Mouse (Mus musculus): ENCODE data around the gene Asic5.

The Asic5 gene

DNA sequence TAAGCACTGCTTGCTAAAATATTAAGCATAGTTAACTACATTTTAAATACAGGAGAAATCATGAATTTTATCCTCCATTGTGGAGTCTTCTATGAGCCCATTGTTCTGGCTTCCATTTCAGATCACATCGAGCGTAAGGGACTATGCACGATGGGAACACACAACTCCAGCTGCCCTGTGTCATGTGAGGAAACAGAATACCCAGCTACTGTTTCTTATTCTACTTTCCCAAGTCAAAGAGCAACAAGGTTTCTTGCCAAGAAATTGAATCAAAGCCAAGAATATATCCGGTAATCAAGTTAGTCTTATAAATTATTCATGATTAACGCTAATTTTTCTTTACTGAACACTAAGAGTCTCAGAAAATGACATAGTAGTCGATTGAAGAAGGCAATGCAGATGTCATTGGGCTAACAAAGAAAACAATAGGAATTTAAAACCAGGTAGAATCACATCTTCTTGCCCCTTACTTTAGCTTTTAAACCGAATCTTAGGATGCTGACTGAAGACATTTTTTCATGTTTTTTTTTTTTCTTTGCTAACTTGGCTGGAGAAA lies 32.1 kb downstream of the Asic5 start:
- ATAC-seq (ENCODE audit: low TSS enrichment) = no peak

DNA sequence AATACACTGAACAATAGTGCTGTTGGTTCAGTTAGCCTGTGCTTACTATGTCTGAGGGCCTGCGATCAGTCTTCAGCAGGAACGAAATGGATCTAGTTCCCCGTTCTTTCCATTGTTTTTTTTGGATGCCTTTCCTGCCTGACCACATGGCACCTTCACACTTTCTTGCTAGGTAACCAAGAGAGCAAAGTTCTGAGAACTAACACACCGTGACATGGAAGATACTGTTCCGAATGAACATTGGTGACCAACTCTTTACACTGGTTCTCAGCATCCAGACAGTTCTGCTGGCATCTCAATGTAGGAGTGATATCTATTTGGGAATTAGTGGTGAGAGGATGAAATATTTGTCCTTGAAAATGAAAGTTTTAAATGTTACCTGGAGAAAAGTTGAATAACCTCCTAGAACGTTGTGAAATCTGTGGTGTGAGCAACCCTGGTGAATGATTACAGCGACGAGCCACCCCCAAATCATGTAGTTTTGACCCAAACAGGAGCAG lies 40.4 kb downstream of the Asic5 start:
- no peak for ATAC-seq (ENCODE audit: low TSS enrichment)

DNA sequence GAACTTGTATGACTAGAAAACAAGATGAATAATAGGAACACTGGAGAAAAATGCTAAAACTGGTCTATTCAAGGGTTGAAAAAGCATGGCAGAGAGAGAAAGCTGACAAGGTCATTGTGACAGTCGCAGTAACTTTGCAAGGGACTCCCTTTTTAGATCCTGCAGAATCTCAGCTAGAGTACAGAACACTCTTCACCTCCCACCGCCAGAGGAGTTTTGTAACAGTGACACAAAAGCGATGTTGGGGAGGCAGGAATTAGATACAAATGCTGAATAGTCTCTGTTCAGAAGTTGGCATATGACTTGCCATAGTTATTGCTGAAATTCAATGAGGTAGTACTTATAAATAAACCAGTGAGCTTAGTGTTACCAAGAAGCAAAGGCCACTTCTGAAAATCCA lies 41.0 kb downstream of the Asic5 start:
- ATAC-seq (ENCODE audit: low TSS enrichment) = peak; percentile 66

DNA sequence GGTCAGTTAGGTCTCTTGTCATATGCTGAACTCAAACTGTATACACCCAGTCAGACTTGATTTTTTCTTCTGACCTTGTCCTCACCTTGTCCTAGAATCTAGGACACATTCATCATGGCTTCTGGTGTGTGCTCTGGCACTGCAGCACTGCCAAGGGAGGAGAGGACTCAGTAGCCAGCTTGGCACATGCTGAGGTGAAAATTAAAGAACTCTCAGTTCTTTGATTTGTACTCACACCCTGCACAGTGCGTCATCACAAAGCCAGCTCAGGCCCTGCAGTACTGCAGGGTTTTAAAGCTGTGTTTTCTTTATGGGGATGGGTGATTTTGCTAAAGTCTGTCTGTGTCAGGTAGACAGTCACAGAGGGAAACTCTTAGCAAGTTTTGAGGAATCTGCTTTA lies 45.2 kb downstream of the Asic5 start:
- peak; percentile 53 for ATAC-seq (ENCODE audit: low TSS enrichment)

DNA sequence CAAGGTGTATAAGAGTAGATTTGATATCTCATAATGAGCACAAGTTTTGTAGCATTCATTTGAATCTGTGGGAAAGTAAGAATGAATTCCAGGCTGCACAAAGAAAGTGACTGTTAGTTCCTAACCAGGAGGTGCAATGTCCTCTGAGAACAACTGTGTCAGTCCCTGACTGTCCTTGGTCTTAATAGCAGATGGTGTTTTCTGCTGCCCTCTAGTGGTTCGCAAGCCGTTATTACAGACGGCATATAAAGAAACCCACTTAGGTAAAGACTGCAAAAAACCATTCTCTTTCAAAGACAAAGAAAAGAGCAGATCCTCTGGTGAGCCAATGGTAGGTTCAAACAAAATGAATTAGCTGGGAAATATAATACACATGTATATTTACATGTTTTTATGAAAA lies 47.1 kb downstream of the Asic5 start:
- ATAC-seq (ENCODE audit: low TSS enrichment) = peak; percentile 87

DNA sequence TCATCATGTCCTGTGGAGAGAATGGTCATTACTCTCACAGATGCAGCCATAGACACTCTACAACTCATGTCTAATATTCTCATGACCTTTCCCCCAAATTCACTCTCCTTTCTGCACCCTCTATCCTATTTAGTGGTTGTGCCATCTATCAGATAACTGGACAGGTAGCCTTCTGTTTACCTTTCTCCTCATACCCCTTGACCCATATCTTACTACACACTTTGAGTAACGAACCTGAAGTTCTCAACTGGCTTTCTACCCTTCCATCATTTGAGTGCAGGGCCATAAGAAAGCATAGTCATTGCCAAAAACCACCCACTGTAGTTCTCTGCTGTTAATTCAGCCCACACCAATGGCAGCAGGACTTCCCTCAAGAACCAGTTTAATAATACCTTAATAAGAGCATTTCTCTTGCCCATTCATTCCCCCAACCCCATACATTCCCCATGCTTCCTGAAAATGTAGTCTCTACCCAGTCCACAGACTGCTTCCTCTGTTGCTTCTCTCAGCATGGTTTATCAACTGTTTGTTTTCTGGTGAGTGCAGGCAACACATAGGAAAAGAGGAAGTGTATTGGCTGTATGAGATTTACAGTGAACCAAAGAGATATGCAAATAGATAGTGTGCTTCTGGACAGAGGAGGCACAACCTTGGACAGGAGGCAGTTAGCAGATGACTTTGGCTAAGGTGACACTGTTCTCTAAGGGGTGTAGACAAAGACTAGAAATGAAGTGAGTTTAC lies 48.1 kb downstream of the Asic5 start:
- ATAC-seq (ENCODE audit: low TSS enrichment) = no peak

DNA sequence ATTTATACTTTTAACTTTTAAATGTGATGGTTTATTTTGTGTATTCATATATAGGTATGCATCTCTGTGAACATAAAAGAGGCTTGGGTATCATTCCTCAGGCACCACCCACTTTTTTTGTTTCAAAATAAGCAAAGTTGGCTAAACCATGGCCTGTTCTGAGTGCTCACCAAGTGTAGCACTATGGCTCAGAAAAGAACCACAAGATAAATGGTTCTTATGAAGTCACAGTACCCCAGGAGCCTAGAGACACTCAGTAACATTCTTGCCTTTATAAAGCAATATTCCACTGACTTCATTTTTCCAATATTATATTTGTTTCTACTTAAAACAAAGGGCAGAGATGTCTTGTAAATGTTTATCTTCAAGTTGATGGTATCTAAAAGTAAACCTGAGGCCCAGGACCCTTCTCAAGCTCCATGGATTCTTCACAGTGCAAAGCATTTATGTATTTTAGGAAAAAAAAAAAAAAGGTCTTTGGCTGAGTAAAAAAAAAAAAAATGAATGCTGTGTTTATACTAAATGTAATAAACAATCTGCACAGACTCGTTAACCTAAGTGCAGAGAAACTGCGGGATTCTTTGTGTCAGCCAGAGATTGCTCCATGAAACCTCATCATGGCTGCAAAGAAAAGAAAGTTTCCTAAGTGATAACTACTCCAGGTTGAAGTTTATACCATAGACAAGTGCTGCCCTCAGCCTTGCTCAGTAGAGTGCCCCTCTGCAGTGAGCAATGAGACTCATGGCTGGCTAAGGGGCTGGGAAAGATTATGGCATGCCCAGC lies 54.4 kb downstream of the Asic5 start:
- ATAC-seq (ENCODE audit: low TSS enrichment) = no peak

DNA sequence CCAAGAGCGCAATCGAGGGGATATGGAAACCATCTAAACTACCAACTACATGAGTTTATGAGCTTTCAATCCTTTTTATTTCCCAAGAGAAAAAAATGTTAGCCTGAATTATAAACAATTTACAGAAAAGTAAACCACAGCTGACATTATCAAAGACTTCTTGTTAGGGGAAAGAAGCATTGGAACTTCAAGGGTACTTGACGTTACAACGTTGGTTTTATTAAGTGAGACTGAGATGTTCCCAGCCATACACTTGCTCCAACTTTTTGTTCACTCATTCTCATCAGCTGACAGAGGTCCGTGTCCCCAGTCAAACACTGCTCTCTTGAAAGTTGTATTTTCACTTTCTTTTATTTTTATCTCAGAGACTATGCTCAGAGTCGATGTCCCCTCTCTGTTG lies 61.6 kb downstream of the Asic5 start:
- no peak for ATAC-seq (ENCODE audit: low TSS enrichment)

DNA sequence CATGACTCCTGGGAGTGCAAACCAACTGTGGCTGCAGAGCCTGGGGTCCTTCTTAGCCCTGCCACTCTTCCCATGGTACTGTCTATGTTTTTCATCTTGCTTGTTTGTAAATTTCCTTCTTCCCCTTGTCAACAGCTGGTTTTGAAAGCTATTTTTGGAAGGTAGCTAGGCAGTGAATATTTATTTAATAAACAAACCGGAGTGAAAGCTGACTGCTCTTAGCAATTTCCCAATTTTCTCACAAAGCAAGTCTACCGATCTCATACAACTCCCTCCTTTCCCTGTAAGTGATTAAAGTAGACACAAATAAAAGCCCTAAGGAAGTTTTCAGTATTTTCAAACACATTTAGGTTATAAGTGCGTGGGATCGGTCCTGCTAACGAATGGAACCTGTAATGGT lies 62.8 kb downstream of the Asic5 start:
- ATAC-seq (ENCODE audit: low TSS enrichment) = no peak

DNA sequence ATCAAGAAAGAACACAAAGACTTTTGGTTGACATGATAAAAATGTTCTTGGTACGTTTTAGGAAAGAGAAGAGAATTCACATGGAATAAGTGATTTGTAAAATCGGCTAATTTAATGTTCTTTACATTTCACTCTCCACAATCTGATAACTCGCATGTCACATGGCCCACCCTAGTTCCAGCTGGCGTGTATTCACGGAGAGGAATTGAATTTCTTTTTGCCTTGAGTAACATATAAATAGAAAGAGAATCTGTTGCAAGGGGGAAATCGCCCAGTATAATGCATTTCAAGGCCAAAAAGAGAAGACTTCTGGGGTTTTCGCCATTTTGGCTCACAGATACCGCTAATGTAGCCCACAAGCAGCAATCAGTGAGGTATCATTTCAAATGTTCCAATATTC lies 64.0 kb downstream of the Asic5 start:
- peak; percentile 40; the same call in 1 of the 2 replicates for ATAC-seq (ENCODE audit: low TSS enrichment)

DNA sequence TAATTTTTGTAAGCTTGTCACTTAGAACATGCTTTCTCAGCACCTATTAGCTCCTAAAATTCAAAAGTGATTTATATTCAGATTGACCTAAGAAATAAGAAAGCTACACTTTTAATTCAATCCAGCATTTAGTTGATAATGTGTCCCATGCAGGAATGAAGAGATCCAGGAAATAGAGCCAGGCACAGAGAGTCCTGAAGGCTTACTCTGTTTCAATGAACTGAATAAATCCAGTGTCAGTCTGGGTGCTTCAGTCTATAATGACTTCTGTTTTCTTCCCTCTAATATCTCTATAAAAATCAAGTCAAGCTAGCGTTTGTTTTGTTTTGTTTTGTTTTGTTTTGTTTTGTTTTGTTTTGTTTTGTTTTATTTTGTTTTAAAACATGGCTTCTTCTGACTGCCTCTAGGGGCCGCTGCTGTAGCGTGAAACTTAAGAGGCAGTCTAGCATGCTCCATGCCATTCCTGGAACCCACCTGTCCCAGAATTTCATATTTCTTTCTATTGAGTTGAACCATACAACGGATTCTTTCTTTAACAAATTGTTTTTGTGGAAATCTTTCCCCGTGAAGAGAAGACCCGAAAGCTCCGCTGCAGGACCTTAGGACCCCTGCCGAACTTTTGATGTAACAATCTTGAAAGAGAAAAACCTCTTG lies 65.1 kb downstream of the Asic5 start:
- no peak; the same call in 1 of the 2 replicates for ATAC-seq (ENCODE audit: low TSS enrichment)

DNA sequence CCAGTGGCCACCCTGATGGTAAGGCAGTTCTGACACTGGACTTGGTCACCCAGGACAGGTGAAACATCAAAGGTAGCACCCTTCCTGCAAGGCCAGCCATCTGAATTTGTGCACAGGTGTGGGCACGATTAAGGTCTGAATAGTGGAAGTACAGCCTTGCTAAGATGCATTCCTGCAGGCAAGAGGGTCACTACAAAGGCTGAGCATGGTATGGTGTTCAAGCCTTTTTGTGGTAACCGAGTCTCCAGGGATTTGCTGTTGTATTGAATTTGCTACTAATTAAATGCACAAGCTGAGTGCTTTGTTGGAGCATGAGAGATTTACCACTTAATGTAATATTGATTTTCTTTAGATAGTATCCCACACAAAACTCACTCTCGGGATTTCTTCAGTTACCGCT lies 66.0 kb downstream of the Asic5 start:
- ATAC-seq (ENCODE audit: low TSS enrichment) = no peak

DNA sequence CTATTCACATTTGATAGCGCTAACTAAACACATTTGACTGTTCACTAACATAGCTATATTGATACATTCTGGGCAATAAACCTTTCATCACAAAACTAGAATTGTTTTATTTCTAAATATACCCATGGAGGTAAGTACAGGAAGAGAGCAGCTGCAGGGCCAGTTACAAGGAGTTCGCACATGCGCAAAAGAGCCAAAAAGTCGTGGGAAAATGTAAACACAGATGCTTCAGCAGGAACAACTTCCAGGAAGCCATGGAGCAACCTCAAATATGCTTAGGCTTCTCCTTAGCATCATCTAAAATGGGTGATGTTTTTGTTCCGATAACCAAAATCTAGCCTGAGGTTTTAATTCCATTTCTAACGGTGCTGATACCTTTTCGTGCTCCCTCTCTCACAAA lies 66.6 kb downstream of the Asic5 start:
- 0 out of 2 replicates have a peak, but pooled peaks have one; percentile 8 for ATAC-seq (ENCODE audit: low TSS enrichment)

DNA sequence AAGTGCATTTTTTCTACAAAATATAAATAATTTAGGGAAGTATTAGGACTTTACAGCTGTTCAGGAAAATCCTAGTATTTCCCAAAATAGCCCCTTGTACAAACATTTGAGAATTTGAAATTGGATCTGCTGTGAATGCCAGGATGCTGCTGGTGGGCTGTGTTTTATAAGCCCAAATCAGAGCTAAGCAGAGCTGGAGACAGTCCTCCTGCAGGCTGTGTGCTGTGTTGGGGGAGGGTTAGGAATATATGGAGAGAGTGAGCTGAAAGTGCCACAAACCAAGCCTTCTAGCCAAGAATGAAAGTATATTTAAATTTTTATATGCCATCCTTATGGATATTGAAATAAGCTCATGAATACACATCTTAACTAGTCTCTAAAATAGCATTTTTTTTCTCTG lies 69.4 kb downstream of the Asic5 start:
- peak; percentile 69 for ATAC-seq (ENCODE audit: low TSS enrichment)

DNA sequence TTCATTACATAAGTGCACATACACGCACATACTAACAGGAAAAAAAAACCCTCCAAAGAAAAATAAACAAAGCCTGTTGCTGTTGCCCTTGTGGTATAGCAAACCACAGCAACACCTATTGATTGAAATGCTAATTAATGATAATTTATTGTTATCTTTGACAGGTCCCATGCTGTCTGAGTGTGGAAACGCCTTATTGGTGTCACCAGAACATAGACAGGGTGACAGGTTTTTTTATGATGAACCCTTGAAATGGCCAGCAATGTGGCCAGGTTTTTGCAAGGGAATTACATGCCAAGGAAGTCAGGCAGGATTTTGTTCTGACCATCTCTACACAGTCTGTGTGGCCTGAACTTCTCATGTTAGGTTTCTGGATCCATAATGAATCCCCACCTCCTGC lies 69.9 kb downstream of the Asic5 start:
- no peak for ATAC-seq (ENCODE audit: low TSS enrichment)

DNA sequence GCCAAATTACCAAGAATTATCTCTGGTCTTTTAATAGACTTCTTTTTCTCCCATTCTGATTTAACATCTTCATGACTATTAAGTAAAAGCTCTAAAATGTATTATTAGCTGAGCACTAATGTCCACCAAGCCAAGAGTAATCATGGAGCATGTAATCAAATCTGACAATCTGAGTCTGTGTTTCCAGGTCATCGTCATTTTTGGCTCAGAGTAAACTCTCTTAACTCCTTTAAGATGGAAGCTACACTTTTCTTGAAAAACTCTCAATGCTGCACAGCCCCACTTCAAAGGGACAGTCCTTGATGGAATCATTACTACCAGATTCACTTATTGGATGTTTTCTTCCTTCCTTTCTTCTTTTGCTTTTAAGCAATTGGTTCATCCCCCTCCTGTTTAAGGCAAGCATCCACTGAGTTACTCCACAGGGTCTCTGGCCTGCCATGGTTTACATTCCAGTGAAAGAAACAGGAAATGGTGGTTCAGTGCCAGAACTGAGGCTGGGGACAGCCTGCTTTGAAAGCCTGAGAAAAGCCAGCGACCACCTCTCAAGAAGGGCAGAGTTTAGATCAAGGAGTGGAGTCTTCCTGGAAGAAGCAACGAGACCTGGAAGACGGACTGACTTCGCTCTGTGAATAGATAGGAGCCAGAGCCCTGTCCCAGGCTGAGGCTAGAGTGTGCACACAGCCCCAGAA lies 72.3 kb downstream of the Asic5 start:
- ATAC-seq (ENCODE audit: low TSS enrichment) = no peak

DNA sequence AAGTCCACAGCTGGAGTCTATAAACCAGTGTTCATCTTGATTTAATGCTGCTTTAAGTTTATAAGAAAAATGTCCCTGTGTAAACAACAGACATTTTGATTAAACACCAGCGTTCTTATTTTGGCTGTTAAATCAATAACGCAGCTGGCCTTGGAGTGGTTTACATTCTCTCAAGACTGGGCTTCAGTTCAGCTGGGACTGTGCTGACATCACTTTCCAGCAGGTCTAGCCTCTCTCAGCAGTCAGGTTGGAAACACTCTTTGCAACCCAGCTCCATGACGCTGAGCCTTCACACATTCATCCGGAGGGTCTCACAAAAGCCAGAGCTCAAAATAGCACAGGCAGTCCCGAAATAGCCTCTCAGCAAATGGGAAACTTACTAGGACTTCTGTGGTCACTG lies 75.1 kb downstream of the Asic5 start:
- no peak for ATAC-seq (ENCODE audit: low TSS enrichment)

DNA sequence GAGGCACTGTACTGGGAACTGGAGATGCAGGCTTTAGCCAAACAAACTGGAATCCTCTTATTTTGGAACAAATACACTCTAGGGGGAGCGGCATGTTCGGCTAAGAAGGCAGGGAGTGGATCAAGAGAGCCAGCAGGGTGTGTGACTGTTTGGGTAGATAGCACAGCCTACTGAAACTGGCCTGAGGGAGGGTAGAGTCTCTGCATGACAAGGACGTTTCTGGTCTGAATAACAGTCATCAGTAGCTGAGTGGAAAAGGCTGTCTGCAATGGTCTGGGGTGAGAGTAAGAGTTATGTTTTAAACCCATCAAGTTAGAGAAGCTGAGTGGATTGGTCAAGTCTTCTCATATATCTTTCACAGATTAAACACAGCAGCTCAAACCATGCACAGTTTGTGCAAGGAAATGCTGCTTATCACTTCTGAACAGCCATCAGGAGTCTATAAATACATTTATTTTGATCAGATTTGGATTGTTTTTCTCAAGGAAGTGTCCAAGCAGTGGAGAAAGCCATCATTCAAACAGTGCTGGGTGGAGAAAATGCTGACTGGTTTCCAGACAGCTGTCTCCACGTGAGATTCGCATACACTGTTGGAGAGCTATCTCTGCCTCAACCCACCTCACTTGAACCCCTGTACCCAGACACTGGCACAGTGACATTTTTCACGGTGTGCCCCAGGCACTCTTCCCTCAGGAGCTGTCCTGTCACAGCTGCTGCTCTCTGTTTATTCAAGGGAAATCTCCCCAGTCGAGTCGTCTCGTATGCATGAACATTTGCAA lies 79.5 kb downstream of the Asic5 start:
- ATAC-seq (ENCODE audit: low TSS enrichment) = peak; percentile 63

DNA sequence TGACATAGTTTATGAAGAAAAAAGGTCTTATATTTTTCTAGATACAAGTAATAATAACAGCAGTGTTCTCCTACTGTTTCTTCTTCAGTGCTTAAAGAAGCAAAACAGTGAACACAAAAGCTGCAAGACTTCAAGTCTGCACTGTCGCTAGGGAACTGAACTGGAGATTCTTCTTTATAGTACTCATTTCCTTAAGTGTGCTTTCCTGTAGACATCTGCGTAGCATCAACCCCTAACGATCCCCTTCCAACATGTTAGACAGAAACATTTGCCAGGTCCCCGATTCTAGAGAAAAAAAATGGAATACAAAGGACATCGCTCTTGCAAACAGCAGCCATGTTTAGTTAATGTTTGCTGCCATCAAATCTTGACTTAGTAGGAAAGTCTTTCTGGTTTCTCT lies 85.7 kb downstream of the Asic5 start:
- no peak for ATAC-seq (ENCODE audit: low TSS enrichment)
